Mouse (Mus musculus): ENCODE measurements around the gene Rgl2. TPM values are rescaled to one million over a fixed set of nuclear protein-coding genes. Genes with fewer than 3 reads are reported as not detected.

The Rgl2 gene
- polyA plus RNA-seq, 1 experiment = 20.1 TPM

DNA sequence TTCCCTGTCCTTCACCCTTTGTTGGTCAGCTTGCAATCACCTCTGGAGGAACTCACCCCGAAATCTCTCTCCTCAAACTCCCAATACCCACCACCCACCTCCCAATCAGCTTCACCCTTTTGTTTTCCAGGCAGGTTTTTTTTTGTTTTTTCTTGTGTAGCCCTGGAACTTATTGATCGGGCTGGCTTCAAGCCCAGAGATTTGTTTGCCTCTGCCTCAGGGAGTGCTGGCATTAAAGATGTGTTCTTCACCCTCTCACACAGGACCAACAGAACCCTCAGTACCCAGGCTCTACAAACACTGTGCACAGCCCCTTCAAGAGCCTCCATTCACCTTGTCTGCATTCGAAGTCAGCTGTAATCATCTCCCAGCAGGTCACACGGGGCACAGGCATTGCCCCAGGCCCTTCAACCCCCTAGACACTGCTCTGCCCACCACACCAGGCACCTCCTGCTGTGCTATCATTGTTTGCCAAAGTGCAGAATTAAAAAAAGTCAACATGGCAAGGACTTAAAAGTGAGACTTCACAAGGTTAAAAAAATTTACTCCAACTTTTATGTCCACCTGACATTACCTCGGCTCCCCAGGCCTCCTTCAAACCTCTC lies 24.7 kb downstream of the Rgl2 start:
- Histone ChIP-seq H3K79me2 (ENCODE audit: control insufficient read depth, insufficient read depth) (peaks cover 29% of the 10 kb centered on the region), H3ac (ENCODE audit: control insufficient read depth, insufficient read length) (peak overlapping the region; percentile 71), H3K4me3 (peak overlapping the region; percentile 93), H3K36me3 (ENCODE audit: control insufficient read depth, insufficient read depth) (peaks cover 15% of the 10 kb centered on the region), H3K27me3 (ENCODE audit: control insufficient read depth, insufficient read depth, insufficient read length) (no peaks in the 10 kb centered on the region), H3K4me2 (ENCODE audit: low read depth) (peak overlapping the region; percentile 81)
- peak; percentile 37 for TF ChIP-seq POLR2A (IDR thresholded peaks at IDR 0.05; ENCODE audit: insufficient read length, low read depth)
- no peak for TF ChIP-seq SRF (IDR thresholded peaks at IDR 0.05; ENCODE audit: control insufficient read depth, insufficient read length, low read depth)
- no peak for TF ChIP-seq MAX (IDR thresholded peaks at IDR 0.05; ENCODE audit: low read depth)
- TF ChIP-seq POLR2AphosphoS2 (IDR thresholded peaks at IDR 0.05; ENCODE audit: insufficient read length, low read depth) = no peak

DNA sequence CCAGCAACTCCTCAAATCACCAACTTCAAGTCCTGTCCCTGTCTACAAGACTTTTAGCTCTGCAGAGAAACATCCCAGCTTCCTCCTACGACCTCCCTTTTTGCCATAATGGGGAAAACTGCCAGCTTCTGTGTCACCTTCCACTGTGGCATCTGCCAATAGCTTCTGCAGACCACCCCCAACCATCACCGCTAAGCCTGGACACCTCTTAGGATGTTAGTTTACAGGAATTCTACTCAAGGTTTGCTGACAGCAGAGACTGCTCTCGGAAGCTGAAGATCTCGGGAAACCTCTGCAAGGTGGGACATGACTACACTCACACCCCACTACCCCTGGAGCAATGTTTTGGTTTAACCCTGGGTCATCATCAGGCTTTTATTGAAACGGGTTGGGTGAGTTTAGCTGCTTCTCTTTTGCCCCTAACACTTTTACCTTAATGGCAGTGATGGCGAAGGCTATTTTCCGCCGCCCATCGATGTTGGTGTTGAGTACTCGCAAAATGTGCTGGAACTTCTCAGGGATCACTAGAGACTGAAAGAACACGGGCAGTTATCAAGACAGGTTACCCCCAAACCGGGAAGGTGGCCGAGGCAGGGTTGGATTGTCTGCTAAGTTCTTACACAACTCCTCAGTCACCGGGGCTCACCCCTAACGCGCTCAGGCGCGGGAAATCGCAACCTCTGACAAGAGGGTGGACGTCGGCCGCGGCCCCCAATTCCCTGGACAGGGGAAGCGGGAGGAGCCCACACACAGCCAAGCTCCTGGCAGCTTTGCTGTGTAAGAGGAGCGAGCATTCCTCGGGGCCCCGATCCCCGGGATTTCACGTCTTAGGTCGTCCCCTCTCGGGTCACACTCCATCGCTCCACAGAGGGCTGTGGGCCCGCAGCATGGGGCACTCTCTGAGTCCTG lies 25.6 kb downstream of the Rgl2 start:
- Histone ChIP-seq H3K27me3 (ENCODE audit: control insufficient read depth, insufficient read depth, insufficient read length) (no peaks in the 10 kb centered on the region), H3ac (ENCODE audit: control insufficient read depth, insufficient read length) (peak overlapping the region; percentile 71), H3K4me2 (ENCODE audit: low read depth) (peak overlapping the region; percentile 81), H3K79me2 (ENCODE audit: control insufficient read depth, insufficient read depth) (peaks cover 29% of the 10 kb centered on the region), H3K36me3 (ENCODE audit: control insufficient read depth, insufficient read depth) (peaks cover 15% of the 10 kb centered on the region), H3K4me3 (peak overlapping the region; percentile 93)
- TF ChIP-seq POLR2A (IDR thresholded peaks at IDR 0.05; ENCODE audit: insufficient read length, low read depth) = no peak
- no peak for TF ChIP-seq E2F4 (IDR thresholded peaks at IDR 0.05; ENCODE audit: insufficient read depth)
- TF ChIP-seq MAX (IDR thresholded peaks at IDR 0.05; ENCODE audit: low read depth) = no peak
- TF ChIP-seq REST (IDR thresholded peaks at IDR 0.05; ENCODE audit: insufficient read depth, insufficient read length) = no peak
- no peak for TF ChIP-seq TCF12 (IDR thresholded peaks at IDR 0.05; ENCODE audit: insufficient read depth, poor library complexity, severe bottlenecking)
- TF ChIP-seq USF1 (IDR thresholded peaks at IDR 0.05; ENCODE audit: low read depth) = no peak
- no peak for TF ChIP-seq MYOG (IDR thresholded peaks at IDR 0.05; ENCODE audit: control insufficient read depth in 1 of 3, insufficient read depth in 1 of 3, insufficient read length in 2 of 3, low read depth in 2 of 3)
- no peak for TF ChIP-seq SRF (IDR thresholded peaks at IDR 0.05; ENCODE audit: control insufficient read depth, insufficient read length, low read depth)
- no peak for TF ChIP-seq POLR2AphosphoS2 (IDR thresholded peaks at IDR 0.05; ENCODE audit: insufficient read length, low read depth)
- no peak for TF ChIP-seq TCF3 (IDR thresholded peaks at IDR 0.05; ENCODE audit: insufficient read length, low read depth)
- no peak for TF ChIP-seq CEBPB (IDR thresholded peaks at IDR 0.05; ENCODE audit: insufficient read depth, poor library complexity, severe bottlenecking)
- TF ChIP-seq MYOD1 (IDR thresholded peaks at IDR 0.05; ENCODE audit: control insufficient read depth in 1 of 3, insufficient read length in 2 of 3, low read depth in 2 of 3) = no peak

DNA sequence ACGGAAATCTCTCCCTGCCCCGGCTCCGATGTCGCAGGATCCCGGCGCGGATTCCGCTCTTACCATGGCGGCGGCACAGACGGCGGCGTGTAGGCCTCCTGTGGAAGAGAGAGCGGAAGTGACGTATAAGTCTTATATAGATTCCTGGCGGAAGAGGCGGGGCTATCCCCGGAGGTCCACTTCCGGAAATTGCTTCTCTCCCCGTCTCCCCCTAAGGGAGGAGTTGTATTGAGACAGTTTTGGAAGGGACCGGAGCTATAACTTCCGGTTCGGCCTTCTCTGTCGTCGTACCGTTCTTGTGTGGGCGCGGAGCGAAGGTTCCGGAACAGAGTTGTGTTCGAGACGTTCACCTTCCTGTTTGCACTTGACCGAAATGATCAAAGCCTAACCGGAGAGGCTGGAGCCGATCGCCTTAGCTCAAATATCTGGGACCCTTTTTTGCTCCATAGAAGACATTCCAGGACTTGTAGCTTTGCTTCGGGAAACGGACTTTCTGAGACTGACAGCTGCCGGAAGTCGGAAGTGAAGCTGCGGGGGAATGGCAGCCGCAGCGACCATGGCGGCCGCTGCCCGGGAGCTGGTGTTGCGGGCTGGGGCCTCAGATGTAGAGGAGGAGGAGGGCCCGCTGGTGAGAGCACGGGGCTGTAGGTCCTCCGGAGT lies 26.3 kb downstream of the Rgl2 start, which contains the start of the genes Vps52 and Rps18:
Gene Vps52, plus strand, starts transcription at position 258 of the 660 bp plus-strand sequence.
Gene Rps18, minus strand, starts transcription at position 447 of the 660 bp plus-strand sequence.
- Histone ChIP-seq H3K79me2 (ENCODE audit: control insufficient read depth, insufficient read depth) (peaks cover 29% of the 10 kb centered on the region), H3K36me3 (ENCODE audit: control insufficient read depth, insufficient read depth) (peaks cover 15% of the 10 kb centered on the region), H3K4me3 (peak within 1 kb of the TSS; percentile 93), H3ac (ENCODE audit: control insufficient read depth, insufficient read length) (peak within 1 kb of the TSS; percentile 71), H3K4me2 (ENCODE audit: low read depth) (peak within 1 kb of the TSS; percentile 100), H3K27me3 (ENCODE audit: control insufficient read depth, insufficient read depth, insufficient read length) (no peaks in the 10 kb centered on the region)
- TF ChIP-seq TCF3 (IDR thresholded peaks at IDR 0.05; ENCODE audit: insufficient read length, low read depth) (no peak), POLR2A (IDR thresholded peaks at IDR 0.05; ENCODE audit: insufficient read length, low read depth) (peak; percentile 84), MYOG (IDR thresholded peaks at IDR 0.05; ENCODE audit: control insufficient read depth in 1 of 3, insufficient read depth in 1 of 3, insufficient read length in 2 of 3, low read depth in 2 of 3) (peak in 1 of 3 experiments; percentile 37), SRF (IDR thresholded peaks at IDR 0.05; ENCODE audit: control insufficient read depth, insufficient read length, low read depth) (peak; percentile 2), CEBPB (IDR thresholded peaks at IDR 0.05; ENCODE audit: insufficient read depth, poor library complexity, severe bottlenecking) (no peak), MYOD1 (IDR thresholded peaks at IDR 0.05; ENCODE audit: control insufficient read depth in 1 of 3, insufficient read length in 2 of 3, low read depth in 2 of 3) (peak in 1 of 3 experiments; percentile 5), TCF12 (IDR thresholded peaks at IDR 0.05; ENCODE audit: insufficient read depth, poor library complexity, severe bottlenecking) (no peak), MAX (IDR thresholded peaks at IDR 0.05; ENCODE audit: low read depth) (no peak), REST (IDR thresholded peaks at IDR 0.05; ENCODE audit: insufficient read depth, insufficient read length) (no peak), USF1 (IDR thresholded peaks at IDR 0.05; ENCODE audit: low read depth) (no peak), E2F4 (IDR thresholded peaks at IDR 0.05; ENCODE audit: insufficient read depth) (no peak), POLR2AphosphoS2 (IDR thresholded peaks at IDR 0.05; ENCODE audit: insufficient read length, low read depth) (peak; percentile 90)

DNA sequence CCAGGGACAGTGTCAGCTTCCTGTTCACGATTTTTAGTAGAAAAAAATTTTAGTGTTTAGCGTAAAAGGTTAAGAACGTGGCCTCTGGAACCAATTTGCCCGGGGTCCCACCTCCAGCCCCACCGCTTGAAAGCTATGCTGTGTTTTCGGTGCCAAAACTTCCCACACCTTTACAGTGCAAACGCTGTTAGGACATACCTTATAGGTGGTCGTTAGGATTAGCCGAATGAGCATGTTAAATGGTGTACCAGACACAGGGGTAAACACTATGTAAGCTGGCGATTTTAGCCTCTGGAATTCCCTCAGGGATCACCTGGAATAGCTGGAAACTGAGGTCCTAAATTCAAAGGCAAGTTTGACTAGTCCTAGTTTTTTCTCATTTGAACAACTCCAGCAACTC lies 27.0 kb downstream of the Rgl2 start:
- H3K4me2 ChIP-seq (ENCODE audit: low read depth) = peak overlapping the region; percentile 100
- no peaks in the 10 kb centered on the region for H3K27me3 ChIP-seq (ENCODE audit: control insufficient read depth, insufficient read depth, insufficient read length)
- peaks cover 15% of the 10 kb centered on the region for H3K36me3 ChIP-seq (ENCODE audit: control insufficient read depth, insufficient read depth)
- peaks cover 29% of the 10 kb centered on the region for H3K79me2 ChIP-seq (ENCODE audit: control insufficient read depth, insufficient read depth)
- H3K4me3 ChIP-seq = peak overlapping the region; percentile 93
- TF ChIP-seq SRF (IDR thresholded peaks at IDR 0.05; ENCODE audit: control insufficient read depth, insufficient read length, low read depth) (no peak), MAX (IDR thresholded peaks at IDR 0.05; ENCODE audit: low read depth) (no peak), REST (IDR thresholded peaks at IDR 0.05; ENCODE audit: insufficient read depth, insufficient read length) (no peak), POLR2A (IDR thresholded peaks at IDR 0.05; ENCODE audit: insufficient read length, low read depth) (no peak), CEBPB (IDR thresholded peaks at IDR 0.05; ENCODE audit: insufficient read depth, poor library complexity, severe bottlenecking) (no peak), TCF12 (IDR thresholded peaks at IDR 0.05; ENCODE audit: insufficient read depth, poor library complexity, severe bottlenecking) (no peak), E2F4 (IDR thresholded peaks at IDR 0.05; ENCODE audit: insufficient read depth) (no peak)
- H3ac ChIP-seq (ENCODE audit: control insufficient read depth, insufficient read length) = peak overlapping the region; percentile 71

All from myocyte (in vitro differentiated cells).